Mouse (Mus musculus) common myeloid progenitor, adult 5-6 weeks (primary cell): ENCODE results near the gene Gatm. TPM values are rescaled to one million over a fixed set of nuclear protein-coding genes. Genes with fewer than 3 reads are reported as not detected.

Experiments used
- ATAC-seq: replicated peaks from 2 replicates; pipeline ENCODE4 v1.8.0; 2016; ENCODE audit warnings: low read depth, mild to moderate bottlenecking, moderate TSS enrichment, inconsistent platforms; ENCODE audit not compliant: poor library complexity, severe bottlenecking
- total RNA-seq: library from RNA; stranded (forward); fragments of 200-1000, 187-1606 nt; gene quantifications from 2 replicates; pipeline ENCODE4 v1.2.3, GENCODE M21; 2017

The Gatm gene
- total RNA-seq, 1 experiment from 2014 or later: 53.5 TPM

GRCm38 (mm10) chr2:122616237-122616636 is 5.1 kb upstream of the Gatm start:
- ATAC-seq: no peak

GRCm38 (mm10) chr2:122611654-122611973 is 511 bp upstream of the Gatm start:
- peak; percentile 15; the same call in 1 of the 2 replicates for ATAC-seq

- no peak for ATAC-seq
Observed at GRCm38 (mm10) chr2:122608820-122609219, 2.3 kb downstream of the Gatm start.

GRCm38 (mm10) chr2:122605829-122606228 is 5.3 kb downstream of the Gatm start:
- no peak for ATAC-seq

- ATAC-seq: no peak
Observed at GRCm38 (mm10) chr2:122601354-122601753, 9.7 kb downstream of the Gatm start.

- ATAC-seq: no peak
Observed at GRCm38 (mm10) chr2:122599736-122600135, 11.4 kb downstream of the Gatm start.

GRCm38 (mm10) chr2:122595461-122595860 is 15.6 kb downstream of the Gatm start:
- no peak for ATAC-seq

GRCm38 (mm10) chr2:122591213-122591612 is 19.9 kb downstream of the Gatm start:
- peak; percentile 84 for ATAC-seq

GRCm38 (mm10) chr2:122590351-122590750 is 20.8 kb downstream of the Gatm start:
- no peak for ATAC-seq

GRCm38 (mm10) chr2:122587861-122588519 is 23.1 kb downstream of the Gatm start:
- ATAC-seq: no peak

GRCm38 (mm10) chr2:122586258-122586657 is 24.8 kb downstream of the Gatm start:
- ATAC-seq: peak; percentile 50

- no peak for ATAC-seq
Observed at GRCm38 (mm10) chr2:122582324-122582723, 28.8 kb downstream of the Gatm start.

GRCm38 (mm10) chr2:122581361-122582017 is 29.6 kb downstream of the Gatm start:
- ATAC-seq: peak; percentile 45; the same call in 1 of the 2 replicates

GRCm38 (mm10) chr2:122580426-122580825 is 30.7 kb downstream of the Gatm start:
- ATAC-seq: no peak

GRCm38 (mm10) chr2:122577316-122577715 is 33.8 kb downstream of the Gatm start:
- ATAC-seq: no peak

- no peak for ATAC-seq
Observed at GRCm38 (mm10) chr2:122576295-122576694, 34.8 kb downstream of the Gatm start.

- ATAC-seq: no peak
Observed at GRCm38 (mm10) chr2:122575470-122575869, 35.6 kb downstream of the Gatm start.

- peak; percentile 89 for ATAC-seq
Observed at GRCm38 (mm10) chr2:122572438-122572837, 38.7 kb downstream of the Gatm start.

- no peak for ATAC-seq
Observed at GRCm38 (mm10) chr2:122571326-122571725, 39.8 kb downstream of the Gatm start.

- no peak for ATAC-seq
Observed at GRCm38 (mm10) chr2:122570430-122570829, 40.7 kb downstream of the Gatm start.

GRCm38 (mm10) chr2:122569439-122569838 is 41.7 kb downstream of the Gatm start:
- ATAC-seq: peak; percentile 92

- ATAC-seq: no peak; the same call in 1 of the 2 replicates
Observed at GRCm38 (mm10) chr2:122562251-122562650, 48.9 kb downstream of the Gatm start.
